Mouse (Mus musculus): ENCODE results near the gene Fcor. TPM values are rescaled to one million over a fixed set of nuclear protein-coding genes. Genes with fewer than 3 reads are reported as not detected.

The Fcor gene
- 0.37 and 2.7 TPM in 2 replicates for polyA plus RNA-seq (2012; rRNA removed; ENCODE audit: low replicate concordance)

DNA sequence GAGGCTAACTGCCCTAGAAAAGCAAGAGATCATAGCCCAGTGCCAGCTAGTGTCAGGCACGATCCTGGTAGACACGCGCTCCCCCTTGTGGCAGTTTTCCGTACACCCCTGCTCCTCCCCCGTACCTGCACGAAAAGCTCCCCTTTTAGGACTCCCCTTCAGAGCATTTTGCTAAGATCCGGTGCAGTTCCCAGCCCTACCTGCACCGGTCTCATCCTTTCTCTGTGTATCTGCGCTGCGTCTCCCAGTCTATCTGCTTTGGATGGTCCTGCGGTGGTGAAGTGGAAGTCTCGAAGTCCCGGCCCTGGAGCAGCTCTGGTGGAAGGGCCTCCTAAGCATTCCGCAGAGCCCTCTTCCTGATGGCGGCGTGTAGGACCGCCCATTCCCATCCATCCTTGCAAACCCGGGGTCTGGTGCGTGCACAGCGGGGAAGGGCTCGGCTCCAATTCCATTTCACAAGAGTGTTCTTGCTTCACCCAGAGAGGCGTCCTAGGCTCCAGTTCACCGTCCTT is at the start of gene Fcor:
TSS of gene Fcor (minus strand) at position 383 of the 512 bp plus-strand sequence.

DNA sequence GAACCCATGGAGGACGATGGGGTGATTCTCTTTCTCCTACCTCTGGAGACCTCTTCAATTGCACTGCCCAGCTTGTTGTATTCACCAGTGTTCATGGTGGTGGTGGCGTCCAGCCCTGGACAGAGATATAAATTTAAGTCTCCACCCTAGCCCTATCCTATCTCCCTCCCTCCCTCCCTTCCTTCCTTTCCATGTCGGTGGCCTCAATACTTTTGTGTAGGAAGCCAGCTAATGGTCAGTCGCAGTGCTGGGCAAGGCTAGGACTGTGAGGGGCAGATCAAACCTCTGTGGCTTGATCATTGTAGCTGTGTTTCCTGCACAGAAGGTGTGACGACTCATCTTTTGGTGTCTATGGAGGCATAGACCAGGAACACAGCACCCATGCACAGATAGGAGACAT is 48.4 kb upstream of the Fcor start, which contains the start of gene Clec4g:
TSS of gene Clec4g (minus strand) at position 101 of the 400 bp plus-strand sequence.

DNA sequence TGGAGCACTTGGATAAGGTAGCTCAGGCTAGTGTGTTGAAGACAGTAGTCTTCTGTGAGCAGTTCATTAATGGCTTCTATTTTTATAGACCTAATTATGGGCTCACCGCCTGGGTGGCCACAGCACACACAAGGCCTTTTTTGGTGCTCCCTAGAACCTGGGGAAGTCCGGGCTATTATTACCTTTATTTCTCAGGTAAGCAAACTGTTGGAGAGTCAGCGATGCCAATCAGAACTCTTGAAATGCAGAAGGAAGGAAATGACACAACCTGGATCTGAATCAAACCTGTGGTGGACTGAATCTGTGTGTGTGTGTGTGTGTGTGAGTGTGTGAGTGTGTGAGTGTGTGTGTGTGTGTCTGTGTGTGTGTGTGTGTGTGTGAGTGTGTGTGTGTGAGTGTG is 22.0 kb upstream of the Fcor start, which contains the start of gene Fcer2a:
TSS of gene Fcer2a (minus strand) at position 55 of the 400 bp plus-strand sequence.

DNA sequence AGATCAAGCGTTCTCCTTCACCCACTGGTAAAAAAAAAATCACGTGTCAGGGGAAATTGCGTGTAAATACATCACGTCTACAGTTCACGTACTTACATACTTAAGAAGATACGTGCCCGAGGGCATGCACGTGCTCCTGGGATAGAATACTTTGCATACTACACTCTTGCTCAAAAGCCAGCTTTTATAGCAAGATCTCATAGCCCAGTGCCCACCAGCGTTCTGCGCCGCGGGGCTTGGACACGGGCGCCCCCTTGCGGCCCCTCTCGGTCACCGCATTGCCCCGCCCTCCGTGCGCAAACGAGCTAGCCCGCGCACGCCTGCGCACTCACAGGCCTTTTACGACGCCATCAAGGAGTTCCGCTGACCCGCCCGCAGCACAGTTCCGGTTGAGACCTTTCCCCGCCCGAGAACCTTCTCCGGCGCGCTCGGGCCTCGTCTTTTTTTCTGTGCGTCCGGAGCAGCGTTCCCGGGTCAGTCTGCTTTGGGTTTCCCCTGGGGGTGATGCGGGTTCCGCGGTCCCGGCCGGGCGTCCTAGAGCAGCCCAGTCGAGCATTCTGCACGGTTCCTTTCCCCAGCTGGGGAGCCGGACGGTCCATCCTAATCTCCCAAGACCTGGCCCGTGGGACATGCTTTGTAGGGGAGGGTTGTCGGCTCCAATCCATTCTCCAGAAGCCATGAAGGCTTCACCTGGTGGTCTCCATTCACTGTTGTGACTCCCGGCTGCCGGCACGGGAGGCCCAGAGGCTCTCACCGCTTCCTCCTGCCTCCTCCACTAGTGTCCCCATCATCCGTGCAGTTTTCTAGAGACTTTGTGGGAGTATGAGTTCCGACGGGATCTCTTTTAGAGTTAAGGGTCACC is 4.2 kb upstream of the Fcor start, which contains the start of gene Trappc5:
TSS of gene Trappc5 (plus strand) at position 169 of the 862 bp plus-strand sequence.

DNA sequence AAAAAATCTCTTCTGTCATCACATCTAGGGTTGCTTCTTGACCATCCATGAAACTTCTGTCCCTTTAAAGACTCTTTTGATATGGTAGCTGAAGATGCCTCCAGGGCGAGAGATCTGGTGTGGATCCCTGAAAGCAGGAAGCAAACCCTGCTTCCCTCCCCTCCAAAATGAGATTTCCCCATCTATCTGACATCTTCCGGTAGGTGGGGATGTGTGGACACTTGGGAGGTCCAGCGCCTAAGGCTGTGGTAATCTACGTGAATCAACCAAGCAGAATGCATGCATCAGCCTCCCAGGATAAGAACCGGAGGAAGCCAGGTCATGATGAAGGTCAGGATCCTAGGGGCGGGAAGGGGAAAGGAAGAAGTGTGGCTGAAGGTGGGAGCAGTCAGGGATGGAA is 6.7 kb downstream of the Fcor start, which contains the start of gene Mcemp1:
TSS of gene Mcemp1 (plus strand) at position 248 of the 400 bp plus-strand sequence.

DNA sequence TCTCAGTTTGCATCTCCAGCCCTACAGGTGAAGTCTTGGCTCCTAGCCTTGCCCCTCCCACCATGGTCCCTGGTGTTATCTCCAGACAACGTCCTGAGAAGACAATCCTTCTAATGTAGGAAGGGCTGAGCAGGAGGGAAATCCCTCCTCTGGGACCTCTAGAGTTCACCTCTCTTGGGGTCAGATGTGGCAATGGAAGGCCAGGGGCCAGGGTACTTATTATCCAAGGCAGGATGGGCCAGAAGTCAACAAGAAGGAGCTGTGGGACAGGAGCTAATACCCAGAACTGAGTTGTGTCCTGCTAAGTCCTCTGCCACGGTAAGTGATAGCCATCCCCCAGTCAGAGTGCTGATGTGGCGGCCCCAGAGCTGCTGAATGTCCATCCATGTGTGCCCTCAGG is 16.6 kb downstream of the Fcor start, which contains the start of gene Retn:
TSS of gene Retn (plus strand) at position 245 of the 400 bp plus-strand sequence.

DNA sequence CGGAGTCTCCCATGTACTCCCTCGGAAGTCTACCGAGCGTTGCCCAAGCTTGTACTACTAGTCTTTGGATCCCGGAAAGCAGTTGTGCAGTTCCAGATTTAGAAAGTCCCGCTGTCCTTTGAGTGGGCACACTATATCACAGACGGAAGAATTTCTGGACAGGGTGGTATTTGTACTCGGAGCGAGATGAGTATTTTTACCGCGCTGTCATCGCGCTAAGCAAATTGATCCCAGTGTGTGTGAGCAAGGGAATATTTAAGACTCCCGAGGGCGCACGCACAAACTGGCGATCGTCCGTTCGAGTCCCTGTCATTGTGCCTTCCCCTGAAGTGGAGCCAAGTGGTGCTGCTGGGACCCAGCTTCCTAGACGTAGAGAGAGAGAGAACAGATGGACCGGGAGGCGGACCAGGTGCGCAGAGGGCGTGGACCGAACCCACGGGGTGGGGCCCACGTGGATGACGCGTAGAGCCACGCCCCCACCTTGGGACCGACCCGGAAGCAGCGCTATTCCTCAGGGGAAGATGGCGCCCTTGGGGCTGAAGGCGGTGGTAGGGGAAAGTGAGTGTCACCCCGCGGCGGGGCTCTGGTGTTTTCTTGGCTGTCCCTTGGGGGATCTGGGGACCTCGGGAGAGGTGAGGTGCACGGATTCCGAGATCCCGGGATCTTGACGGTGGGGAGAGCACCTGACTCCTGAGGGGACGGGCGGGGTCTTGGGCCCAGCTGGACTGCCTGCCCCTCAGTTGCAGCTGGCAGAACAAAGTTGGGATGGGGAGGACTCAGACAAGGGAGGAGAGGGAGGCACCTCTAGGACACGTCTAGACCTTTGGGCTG is 41.3 kb downstream of the Fcor start, which contains the start of gene Stxbp2:
TSS of gene Stxbp2 (plus strand) at position 309 of the 831 bp plus-strand sequence.

DNA sequence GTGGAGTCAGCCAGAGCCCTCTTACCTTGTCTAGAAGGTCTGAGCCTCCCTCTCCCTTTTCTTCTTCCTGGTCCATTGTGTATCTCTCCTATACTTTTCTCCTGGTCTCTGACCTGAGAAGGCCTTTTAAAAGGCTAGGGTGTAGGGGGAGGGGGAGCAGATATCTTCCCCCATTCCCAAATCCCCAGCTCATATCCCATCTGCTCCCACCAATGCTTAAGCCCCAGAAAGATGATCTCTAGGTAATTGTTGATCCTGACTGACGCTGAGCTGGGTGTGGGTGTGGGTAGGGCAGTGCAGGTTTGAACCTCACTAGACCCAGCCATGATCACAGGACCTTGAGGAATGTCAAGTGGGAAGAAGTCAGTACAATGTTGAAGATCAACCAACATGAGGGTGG is 46.7 kb downstream of the Fcor start, which contains the start of gene Pcp2:
TSS of gene Pcp2 (minus strand) at position 101 of the 400 bp plus-strand sequence.

DNA sequence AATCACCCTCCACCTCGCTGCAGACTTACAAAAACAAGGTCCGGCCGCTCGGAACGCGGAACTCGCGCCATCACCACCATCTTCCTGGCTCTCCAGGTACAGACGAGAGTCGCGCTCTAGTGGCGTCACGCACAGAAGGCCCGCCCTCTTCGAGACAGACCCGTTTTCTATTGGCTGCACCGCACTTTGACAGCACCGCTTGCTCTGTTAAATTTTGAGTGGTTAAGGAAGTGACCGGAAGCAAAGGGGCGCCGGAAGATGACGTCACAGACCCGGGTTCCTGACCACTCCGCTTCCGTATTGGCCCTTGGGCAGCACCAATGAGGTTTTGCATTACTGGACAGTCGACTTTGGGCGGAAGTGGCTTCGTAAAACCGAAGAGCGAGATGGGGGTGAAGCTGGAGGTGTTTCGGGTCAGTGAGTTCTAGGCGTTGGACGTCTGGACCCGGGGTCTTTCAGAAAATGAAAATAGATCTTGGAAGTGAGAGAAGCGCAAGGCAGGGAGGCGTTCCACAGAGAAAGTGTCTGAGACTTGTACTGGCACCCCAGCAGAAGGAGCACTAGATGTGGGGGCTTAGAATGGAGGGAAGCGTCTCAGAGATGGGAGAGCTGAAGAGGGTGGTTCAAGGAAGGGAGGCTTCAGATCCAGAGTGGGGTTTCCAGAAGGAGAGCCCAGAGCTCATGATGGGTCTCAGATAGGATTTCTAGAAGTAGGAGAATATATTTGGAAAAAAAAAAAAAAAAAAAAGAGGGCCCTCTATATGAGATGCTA is 50.8 kb downstream of the Fcor start, which contains the start of the genes Xab2 and Pet100:
TSS of gene Xab2 (minus strand) at position 118 of the 772 bp plus-strand sequence.
TSS of gene Pet100 (plus strand) at position 350 of the 772 bp plus-strand sequence.

Other genes with a start within 250 kb of the Fcor start
- 12.5 and 16.2 TPM in 2 replicates for gene Pex11g, start 204.7 kb downstream of the Fcor start, polyA plus RNA-seq (2012; rRNA removed; ENCODE audit: low replicate concordance)
- 0.21 TPM in 1 of 2 replicates, not detected in the other for gene Tex45, start 201.5 kb downstream of the Fcor start, polyA plus RNA-seq (2012; rRNA removed; ENCODE audit: low replicate concordance)
- gene Zfp358, start 179.2 kb downstream of the Fcor start, polyA plus RNA-seq (2012; rRNA removed; ENCODE audit: low replicate concordance), result 27.4 and 34.8 TPM in 2 replicates
- 386 and 793 TPM in 2 replicates for gene Mcoln1, start 171.9 kb downstream of the Fcor start, polyA plus RNA-seq (2012; rRNA removed; ENCODE audit: low replicate concordance)
- gene Pnpla6, start 157.0 kb downstream of the Fcor start, polyA plus RNA-seq (2012; rRNA removed; ENCODE audit: low replicate concordance), result 40.4 and 72.5 TPM in 2 replicates
- 0.14 and 1.1 TPM in 2 replicates for gene C330021F23Rik, start 104.4 kb downstream of the Fcor start, polyA plus RNA-seq (2012; rRNA removed; ENCODE audit: low replicate concordance)
- 74.9 and 113 TPM in 2 replicates for gene Camsap3, start 85.1 kb downstream of the Fcor start, polyA plus RNA-seq (2012; rRNA removed; ENCODE audit: low replicate concordance)
- 26.7 and 29.0 TPM in 2 replicates for gene Xab2, start 51.0 kb downstream of the Fcor start, polyA plus RNA-seq (2012; rRNA removed; ENCODE audit: low replicate concordance)
- 1.5 and 4.4 TPM in 2 replicates for gene Pet100, start 50.8 kb downstream of the Fcor start, polyA plus RNA-seq (2012; rRNA removed; ENCODE audit: low replicate concordance)
- not detected in 2 replicates for gene Pcp2, start 46.8 kb downstream of the Fcor start, polyA plus RNA-seq (2012; rRNA removed; ENCODE audit: low replicate concordance)
- 256 and 257 TPM in 2 replicates for gene Stxbp2, start 41.4 kb downstream of the Fcor start, polyA plus RNA-seq (2012; rRNA removed; ENCODE audit: low replicate concordance)
- 2.4 TPM in 1 of 2 replicates, not detected in the other for gene Retn, start 16.6 kb downstream of the Fcor start, polyA plus RNA-seq (2012; rRNA removed; ENCODE audit: low replicate concordance)
- 0.07 TPM in 1 of 2 replicates, not detected in the other for gene Mcemp1, start 6.6 kb downstream of the Fcor start, polyA plus RNA-seq (2012; rRNA removed; ENCODE audit: low replicate concordance)
- 19.8 and 32.5 TPM in 2 replicates for gene Trappc5, start 3.9 kb upstream of the Fcor start, polyA plus RNA-seq (2012; rRNA removed; ENCODE audit: low replicate concordance)
- gene Fcer2a, start 21.8 kb upstream of the Fcor start, polyA plus RNA-seq (2012; rRNA removed; ENCODE audit: low replicate concordance), result 0.87 TPM in 1 of 2 replicates, not detected in the other
- 0.07 TPM in 1 of 2 replicates, not detected in the other for gene Clec4g, start 48.3 kb upstream of the Fcor start, polyA plus RNA-seq (2012; rRNA removed; ENCODE audit: low replicate concordance)
- 0.28 TPM in 1 of 2 replicates, not detected in the other for gene Cd209a, start 76.6 kb upstream of the Fcor start, polyA plus RNA-seq (2012; rRNA removed; ENCODE audit: low replicate concordance)
- not detected in 2 replicates for gene Cd209e, start 181.9 kb upstream of the Fcor start, polyA plus RNA-seq (2012; rRNA removed; ENCODE audit: low replicate concordance)
- not detected in 2 replicates for gene Cd209d, start 206.2 kb upstream of the Fcor start, polyA plus RNA-seq (2012; rRNA removed; ENCODE audit: low replicate concordance)

Data from duodenum, adult 2 months (tissue).